Mouse (Mus musculus) urinary bladder, adult 2 months (tissue): ENCODE data around the gene Ilf3. TPM values are rescaled to one million over a fixed set of nuclear protein-coding genes. Genes with fewer than 3 reads are reported as not detected.

ENCODE experiments used
- DNase-seq: peaks from one replicate; pipeline ENCODE4 v3.0.0; 2022; ENCODE audit warnings: low spot score
- polyA plus RNA-seq: library from polyadenylated mRNA; depleted of rRNA; stranded (reverse); fragments of >200 nt; gene quantifications from 2 replicates; pipeline ENCODE4 v1.2.3, GENCODE M21; 2012; rRNA removed

Ilf3 gene
- polyA plus RNA-seq, 1 experiment = 43.9 TPM

- DNase-seq = no peak
Measured at GRCm38 (mm10) chr9:21439456-21439855, 71.8 kb downstream of the Ilf3 start.

- no peak for DNase-seq
Measured at GRCm38 (mm10) chr9:21439914-21440313, 72.2 kb downstream of the Ilf3 start.

GRCm38 (mm10) chr9:21440387-21440786, 72.7 kb downstream of the Ilf3 start:
- no peak for DNase-seq

- DNase-seq = no peak
Measured at GRCm38 (mm10) chr9:21443853-21444252, 76.2 kb downstream of the Ilf3 start.

- DNase-seq = no peak
Measured at GRCm38 (mm10) chr9:21444574-21444973, 76.9 kb downstream of the Ilf3 start.

- DNase-seq = no peak
Measured at GRCm38 (mm10) chr9:21445081-21445744, 77.5 kb downstream of the Ilf3 start.

- DNase-seq = no peak
Measured at GRCm38 (mm10) chr9:21447778-21448177, 80.1 kb downstream of the Ilf3 start.

GRCm38 (mm10) chr9:21449710-21450109, 82.0 kb downstream of the Ilf3 start:
- no peak for DNase-seq

- no peak for DNase-seq
Measured at GRCm38 (mm10) chr9:21450270-21450669, 82.6 kb downstream of the Ilf3 start.

GRCm38 (mm10) chr9:21451391-21451790, 83.7 kb downstream of the Ilf3 start:
- DNase-seq = no peak

GRCm38 (mm10) chr9:21451870-21452269, 84.2 kb downstream of the Ilf3 start:
- DNase-seq = no peak

GRCm38 (mm10) chr9:21453003-21453402, 85.3 kb downstream of the Ilf3 start:
- DNase-seq = no peak

GRCm38 (mm10) chr9:21453459-21453858, 85.8 kb downstream of the Ilf3 start:
- DNase-seq = no peak

- no peak for DNase-seq
Measured at GRCm38 (mm10) chr9:21454556-21454955, 86.9 kb downstream of the Ilf3 start.

Other genes with a start within 250 kb of the Ilf3 start
- 23.9 and 28.5 TPM in 2 replicates for gene Tyk2, start 236.6 kb upstream of the Ilf3 start, polyA plus RNA-seq
- gene Cdc37, start 217.9 kb upstream of the Ilf3 start, polyA plus RNA-seq = 198 and 211 TPM in 2 replicates
- gene Pde4a, start 202.2 kb upstream of the Ilf3 start, polyA plus RNA-seq = 8.3 and 11.6 TPM in 2 replicates
- 36.8 and 38.7 TPM in 2 replicates for gene Keap1, start 128.5 kb upstream of the Ilf3 start, polyA plus RNA-seq
- gene S1pr5, start 119.4 kb upstream of the Ilf3 start, polyA plus RNA-seq = 0.32 and 0.47 TPM in 2 replicates
- gene Atg4d, start 102.6 kb upstream of the Ilf3 start, polyA plus RNA-seq = 23.6 and 27.3 TPM in 2 replicates
- gene Kri1, start 79.9 kb upstream of the Ilf3 start, polyA plus RNA-seq = 31.0 and 31.8 TPM in 2 replicates
- gene Cdkn2d, start 76.5 kb upstream of the Ilf3 start, polyA plus RNA-seq = 17.9 and 18.2 TPM in 2 replicates
- 40.7 and 46.5 TPM in 2 replicates for gene Ap1m2, start 55.5 kb upstream of the Ilf3 start, polyA plus RNA-seq
- 136 and 143 TPM in 2 replicates for gene Slc44a2, start 47.2 kb upstream of the Ilf3 start, polyA plus RNA-seq
- 32.2 and 38.8 TPM in 2 replicates for gene Qtrt1, start 44.0 kb downstream of the Ilf3 start, polyA plus RNA-seq
- gene Dnm2, start 57.0 kb downstream of the Ilf3 start, polyA plus RNA-seq = 76.4 and 91.4 TPM in 2 replicates
- 32.2 and 36.4 TPM in 2 replicates for gene Tmed1, start 142.4 kb downstream of the Ilf3 start, polyA plus RNA-seq
- 5.5 and 5.7 TPM in 2 replicates for gene AB124611, start 158.3 kb downstream of the Ilf3 start, polyA plus RNA-seq
- gene Carm1, start 179.0 kb downstream of the Ilf3 start, polyA plus RNA-seq = 36.1 and 50.3 TPM in 2 replicates
- gene Timm29, start 224.9 kb downstream of the Ilf3 start, polyA plus RNA-seq = 30.5 and 32.5 TPM in 2 replicates
- gene Yipf2, start 225.0 kb downstream of the Ilf3 start, polyA plus RNA-seq = 29.9 and 33.8 TPM in 2 replicates
- gene Smarca4, start 248.3 kb downstream of the Ilf3 start, polyA plus RNA-seq = 56.6 and 63.0 TPM in 2 replicates